Mouse (Mus musculus) G1E (cell line): ENCODE measurements around the gene Itga9. TPM values are rescaled to one million over a fixed set of nuclear protein-coding genes. Genes with fewer than 3 reads are reported as not detected.

Experiments used
- ATAC-seq: 2 replicates; pipeline ENCODE4 v1.8.0; 2016; ENCODE audit warnings: mild to moderate bottlenecking; ENCODE audit not compliant: insufficient number of reproducible peaks, poor library complexity, low FRiP score, severe bottlenecking; ENCODE audit errors: extremely low read depth
- DNase-seq: peaks from one replicate; pipeline ENCODE4 v3.0.0; 2012; ENCODE audit warnings: low spot score
- H3K27me3 ChIP-seq: 2 replicates; pipeline ENCODE4 v1.6.1; 2012; ENCODE audit warnings: mild to moderate bottlenecking, low read length, inconsistent platforms; ENCODE audit not compliant: insufficient read depth
- H3K36me3 ChIP-seq: replicated peaks from 2 replicates; pipeline ENCODE3; 2012; ENCODE audit warnings: mild to moderate bottlenecking, inconsistent platforms
- H3K4me1 ChIP-seq: 2 replicates; pipeline ENCODE4 v1.6.1; 2012; ENCODE audit warnings: low read depth, low read length, inconsistent platforms, mixed read lengths; ENCODE audit not compliant: insufficient read depth
- H3K4me3 ChIP-seq: 2 replicates; pipeline ENCODE4 v1.5.1; 2012; ENCODE audit warnings: low read depth, mild to moderate bottlenecking, inconsistent platforms, low read length, moderate library complexity, mixed read lengths
- H3K9me3 ChIP-seq: replicated peaks from 2 replicates; pipeline ENCODE4 v1.6.1; 2012; ENCODE audit warnings: inconsistent platforms
- CTCF ChIP-seq: IDR thresholded peaks from 2 replicates; pipeline ENCODE4 v1.5.1; 2012; ENCODE audit warnings: low read depth, low read length, inconsistent platforms, mixed read lengths
- GATA1 ChIP-seq: IDR thresholded peaks from 2 replicates; pipeline ENCODE4 v1.6.1; 2012; ENCODE audit warnings: borderline replicate concordance, low read length, inconsistent platforms, mixed read lengths
- GATA2 ChIP-seq: IDR thresholded peaks from 2 replicates; pipeline ENCODE4 v1.6.1; 2012; ENCODE audit warnings: low read depth, low read length, inconsistent platforms, borderline replicate concordance
- POLR2AphosphoS5 ChIP-seq: IDR thresholded peaks from 2 replicates; pipeline ENCODE4 v1.6.1; 2012; ENCODE audit warnings: low read depth, low read length, inconsistent platforms; ENCODE audit not compliant: insufficient replicate concordance
- TAL1 ChIP-seq: conservative IDR thresholded peaks from 2 replicates; pipeline ENCODE4 v1.6.1; 2012; ENCODE audit warnings: low read depth, low read length, inconsistent platforms, mixed read lengths
- polyA plus RNA-seq: library from polyadenylated mRNA; stranded (reverse); fragments of >175 nt; gene quantifications from 2 replicates; pipeline ENCODE4 v1.2.3, GENCODE M21; 2012
- total RNA-seq, 2 experiments: library from RNA; stranded (forward) in 1 of 2; stranded (reverse) in 1 of 2; fragments of 200-1000 nt in 1 of 2; fragments of >200 nt in 1 of 2; fragmentation: Nextera tagmentation in 1 of 2; gene quantifications; 2 replicates each; pipeline ENCODE4 v1.2.3; 2014 to 2017

The Itga9 gene
- total and polyA plus RNA-seq, 3 experiments = 0.11 TPM; not detected in 2

DNA sequence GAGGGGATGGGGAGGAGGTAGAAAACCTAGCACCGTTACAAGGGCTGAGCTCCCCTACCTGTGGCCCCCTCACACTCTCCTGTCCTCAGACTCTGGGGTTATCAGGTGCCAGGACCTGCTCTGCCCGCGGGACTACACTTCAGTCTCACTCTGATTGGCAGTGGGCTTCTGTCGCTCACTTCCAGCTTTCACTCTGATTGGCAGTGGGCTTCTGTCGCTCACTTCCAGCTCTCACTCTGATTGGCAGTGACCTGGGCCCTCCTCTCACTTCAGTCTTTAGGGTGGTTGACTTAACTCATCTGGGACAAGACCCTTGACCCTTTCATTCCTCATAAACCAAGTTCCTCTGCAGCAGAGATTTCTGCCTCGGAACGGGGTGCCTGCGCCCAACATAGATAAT lies 226.9 kb downstream of the Itga9 start:
- TF ChIP-seq TAL1 = no peak
- TF ChIP-seq CTCF = no peak
- no peaks in the 10 kb centered on the region for H3K4me1 ChIP-seq
- ATAC-seq = no peak
- DNase-seq = no peak
- H3K27me3 ChIP-seq = no peaks in the 10 kb centered on the region
- no peaks in the 10 kb centered on the region for H3K36me3 ChIP-seq
- H3K4me3 ChIP-seq = no peak overlapping the region
- H3K9me3 ChIP-seq = peaks cover 72% of the 10 kb centered on the region

- no peak for TF ChIP-seq TAL1
- TF ChIP-seq POLR2AphosphoS5 = no peak
- no peak for TF ChIP-seq GATA1
- TF ChIP-seq GATA2 = no peak
- no peak for TF ChIP-seq CTCF
- Histone ChIP-seq H3K36me3 (no peaks in the 10 kb centered on the region), H3K27me3 (no peaks in the 10 kb centered on the region), H3K4me3 (no peak overlapping the region), H3K4me1 (no peaks in the 10 kb centered on the region), H3K9me3 (peaks cover 79% of the 10 kb centered on the region)
- ATAC-seq = no peak
- no peak for DNase-seq
These were observed 232.6 kb downstream of the Itga9 start for GRCm38 (mm10) chr9:118838910-118839667.

DNA sequence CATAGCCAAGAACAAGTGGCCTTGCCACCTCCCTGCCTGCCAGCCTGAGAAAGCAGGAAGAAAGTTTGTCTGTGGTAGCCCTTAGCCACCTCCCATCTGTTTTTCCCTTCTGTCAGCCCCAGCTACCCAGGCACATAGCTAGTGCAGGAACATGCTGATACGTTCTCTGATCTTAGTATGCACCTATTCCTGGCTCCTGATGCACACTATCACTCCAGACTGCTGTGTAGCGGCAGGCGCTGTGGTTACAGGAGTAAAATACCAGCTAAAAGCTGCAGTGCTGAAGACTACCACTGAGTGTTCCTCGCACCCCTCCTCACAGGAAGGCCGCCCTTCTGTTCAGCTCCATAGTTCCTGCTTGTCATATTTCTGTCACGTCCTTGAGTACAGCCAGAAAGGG lies 234.8 kb downstream of the Itga9 start:
- TF ChIP-seq CTCF (no peak), TAL1 (no peak), POLR2AphosphoS5 (no peak), GATA1 (no peak), GATA2 (no peak)
- Histone ChIP-seq H3K27me3 (no peaks in the 10 kb centered on the region), H3K4me1 (no peaks in the 10 kb centered on the region), H3K4me3 (no peak overlapping the region), H3K9me3 (peaks cover 74% of the 10 kb centered on the region), H3K36me3 (no peaks in the 10 kb centered on the region)
- DNase-seq = no peak
- ATAC-seq = no peak

- peaks cover 72% of the 10 kb centered on the region for H3K9me3 ChIP-seq
- no peaks in the 10 kb centered on the region for H3K36me3 ChIP-seq
- H3K4me3 ChIP-seq = no peak overlapping the region
- no peaks in the 10 kb centered on the region for H3K27me3 ChIP-seq
- DNase-seq (no peak), ATAC-seq (no peak)
- no peak for TF ChIP-seq CTCF
- no peak for TF ChIP-seq GATA1
- no peak for TF ChIP-seq GATA2
- TF ChIP-seq TAL1 = no peak
- no peak for TF ChIP-seq POLR2AphosphoS5
- H3K4me1 ChIP-seq = no peaks in the 10 kb centered on the region
These were observed 235.5 kb downstream of the Itga9 start for GRCm38 (mm10) chr9:118841907-118842432.

GRCm38 (mm10) chr9:118843711-118844110 lies 237.2 kb downstream of the Itga9 start:
- Histone ChIP-seq H3K9me3 (peaks cover 77% of the 10 kb centered on the region), H3K4me3 (no peak overlapping the region), H3K4me1 (no peaks in the 10 kb centered on the region), H3K36me3 (no peaks in the 10 kb centered on the region), H3K27me3 (no peaks in the 10 kb centered on the region)
- no peak for TF ChIP-seq GATA2
- no peak for TF ChIP-seq CTCF
- TF ChIP-seq TAL1 = no peak
- TF ChIP-seq POLR2AphosphoS5 = no peak
- TF ChIP-seq GATA1 = no peak
- ATAC-seq = no peak
- no peak for DNase-seq

DNA sequence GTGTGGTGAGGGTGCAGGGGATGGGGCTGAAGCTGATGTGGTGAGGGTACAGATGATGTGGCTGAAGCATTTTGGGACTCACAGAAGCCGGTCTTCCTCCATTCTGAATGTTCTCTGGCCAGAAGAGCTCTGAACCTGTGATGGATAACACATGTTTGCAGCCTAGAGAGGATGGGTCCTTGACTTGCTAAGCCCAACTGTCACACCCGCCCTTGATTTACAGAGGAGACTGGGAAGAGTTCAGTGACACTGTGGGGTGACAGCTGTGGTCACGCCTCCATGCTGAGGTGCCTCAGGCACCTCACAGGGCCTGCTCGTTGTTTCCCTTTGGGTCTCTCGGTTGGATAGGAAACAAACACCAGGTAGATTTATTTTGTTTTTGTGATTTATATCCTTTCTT lies 238.5 kb downstream of the Itga9 start:
- DNase-seq = no peak
- Histone ChIP-seq H3K4me3 (no peak overlapping the region), H3K27me3 (no peaks in the 10 kb centered on the region), H3K36me3 (no peaks in the 10 kb centered on the region), H3K4me1 (no peaks in the 10 kb centered on the region), H3K9me3 (peaks cover 71% of the 10 kb centered on the region)
- no peak for ATAC-seq
- TF ChIP-seq CTCF (no peak), TAL1 (no peak), GATA1 (no peak), POLR2AphosphoS5 (no peak), GATA2 (no peak)
